Mouse (Mus musculus): ENCODE data around the gene Ifnk.

DNA sequence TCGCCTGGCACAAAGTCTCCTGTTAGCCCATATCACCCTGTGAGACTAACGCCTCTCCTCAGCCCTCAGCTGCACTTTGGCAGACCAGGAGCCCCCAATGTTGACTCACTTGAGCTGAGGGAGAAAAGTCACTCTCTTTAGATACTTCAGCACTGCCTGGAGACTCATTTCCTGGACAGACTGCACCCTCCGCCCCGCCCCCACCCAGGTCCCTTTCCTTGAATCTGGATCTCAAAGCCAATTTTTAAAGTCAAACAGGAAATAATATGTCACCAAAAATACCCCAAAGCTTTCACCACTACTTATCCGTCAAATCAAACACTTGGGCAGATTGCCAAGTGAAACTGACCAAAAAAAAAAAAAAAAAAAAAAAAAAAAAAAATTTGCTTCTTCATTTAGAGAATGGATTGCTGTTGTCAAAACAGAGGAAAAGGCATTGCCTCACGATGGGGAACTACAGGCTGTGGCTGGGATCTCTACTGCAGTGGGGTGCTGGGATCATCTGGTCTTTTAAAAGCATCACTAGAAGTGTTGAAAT lies 21.4 kb upstream of the Ifnk start:
- TF ChIP-seq POLR2A (IDR thresholded peaks at IDR 0.05; ENCODE audit: control insufficient read depth, extremely low read depth, insufficient read depth, low read length, poor library complexity) = no peak
- TF ChIP-seq CTCF (IDR thresholded peaks at IDR 0.05; ENCODE audit: borderline replicate concordance, control insufficient read depth, extremely low read depth, insufficient read depth, low read length, poor library complexity) = no peak
